Comparison of ENCODE assay signal across 20 mouse cellular contexts in genomic region chr4:63572621-63573020, GRCm38 (mm10). TPM values are rescaled to one million over a fixed set of nuclear protein-coding genes. Genes with fewer than 3 reads are reported as not detected.
"Had no signal": no experiment of that assay in that cellular context is flagged by ENCODE, and none has a peak within 500 bp of the region (broad histone marks: within the 10 kb centered on the region; RNA-seq: fewer than 3 reads in every experiment).

No protein-coding gene starts in this region.

- H3K4me2 ChIP-seq: lung, embryonic 14.5 days; neural tube, embryonic 12.5 days; stomach, embryonic 15.5 days had no signal

- ATAC-seq: intestine, postnatal 0 days had no signal

- H3K27me3 ChIP-seq: neural tube, embryonic 12.5 days; stomach, embryonic 15.5 days had no signal

- H3K9ac ChIP-seq: liver, embryonic 14.5 days; lung, embryonic 14.5 days; neural tube, embryonic 12.5 days; stomach, embryonic 15.5 days had no signal

- DNase-seq: kidney, adult 9 months; lung, embryonic 14.5 days; lung, postnatal 10 days; midbrain, embryonic 14.5 days; right cerebral cortex, postnatal 14 days; thymus, adult 2 months; thymus, postnatal 25 days had no signal

- H3K9me3 ChIP-seq: limb, embryonic 10.5 days; neural tube, embryonic 12.5 days; stomach, embryonic 15.5 days had no signal

- H3K4me3 ChIP-seq: left cerebral cortex, adult 2 months; limb, embryonic 10.5 days; midbrain, embryonic 10.5 days; neural tube, embryonic 12.5 days; stomach, embryonic 15.5 days had no signal

- H3K4me1 ChIP-seq: stomach, embryonic 15.5 days had no signal

- H3K27ac ChIP-seq: kidney, postnatal 0 days; left cerebral cortex, adult 2 months; liver, embryonic 14.5 days; macrophage; neural tube, embryonic 12.5 days; stomach, embryonic 15.5 days had no signal

- H3K36me3 ChIP-seq: neural tube, embryonic 12.5 days had no signal

RNA-seq across cellular contexts. Expression of gene Gm11213, which starts 32.4 kb away (rescaled TPM):
- polyA plus RNA-seq: intestine, postnatal 0 days; kidney, postnatal 0 days; large intestine, adult 2 months; limb, embryonic 10.5 days; limb, embryonic 14.5 days; liver, embryonic 14.5 days; lung, embryonic 14.5 days; macrophage; midbrain, embryonic 10.5 days; midbrain, embryonic 14.5 days; neural tube, embryonic 12.5 days; spleen, adult 2 months; stomach, embryonic 15.5 days; thymus, adult 2 months; urinary bladder, adult 2 months had no signal

RNA-seq across cellular contexts. Expression of gene Tex48, which starts 49.6 kb away (rescaled TPM):
- polyA plus RNA-seq: intestine, postnatal 0 days; kidney, postnatal 0 days; large intestine, adult 2 months; limb, embryonic 10.5 days; limb, embryonic 14.5 days; liver, embryonic 14.5 days; lung, embryonic 14.5 days; macrophage; midbrain, embryonic 10.5 days; midbrain, embryonic 14.5 days; neural tube, embryonic 12.5 days; spleen, adult 2 months; stomach, embryonic 15.5 days; urinary bladder, adult 2 months had no signal
